In genomic region chr5:65762686-65763085, GRCm38 (mm10) we compare ENCODE assay signal across 8 mouse cellular contexts. TPM values are rescaled to one million over a fixed set of nuclear protein-coding genes. Genes with fewer than 3 reads are reported as not detected.
DNase-seq lines count a peak whose midpoint lies in the region; ATAC-seq and TF ChIP-seq lines count a peak whose summit lies in the region.

No protein-coding gene starts in this region.

- intact Hi-C loops in heart, postnatal 36 days (cut with DNase I): loop anchor here (1.0 to 10.0 kb wide), 5 partner anchors 38 to 270 kb away; partner anchors contain the start of genes Gm43552, Pds5a, Smim14 and Ube2k

- TF ChIP-seq POLR2A in MEL (IDR thresholded peaks at IDR 0.05; ENCODE audit: control insufficient read depth in 1 of 2, insufficient read depth in 1 of 2, low read depth in 1 of 2, low read length in 2 of 2, poor library complexity in 1 of 2): no peak

- peak overlapping the region; percentile 99 for H3K4me3 ChIP-seq in heart, postnatal 0 days (ENCODE audit: low read depth, low read length)
- peak overlapping the region; percentile 95 to 96 for H3K4me3 ChIP-seq in MEL (ENCODE audit: control insufficient read depth in 1 of 2, insufficient read depth in 1 of 2, low read depth in 2 of 2, low read length in 2 of 2)
- H3K4me3 ChIP-seq in forebrain, postnatal 0 days (ENCODE audit: low read depth, low read length): peak overlapping the region; percentile 78
- H3K4me3 ChIP-seq in midbrain, embryonic 10.5 days: peak overlapping the region; percentile 74

- 0 out of 2 replicates have a peak, but pooled peaks cover 4% of the 10 kb centered on the region for H3K4me1 ChIP-seq in heart, postnatal 0 days (ENCODE audit: control insufficient read depth, insufficient read depth)
- peaks cover 3 to 14% of the 10 kb centered on the region in 2 experiments; a peak in 3 of 4 replicates for H3K4me1 ChIP-seq in MEL (ENCODE audit: control insufficient read depth in 1 of 2, insufficient read depth in 2 of 2, low read length in 2 of 2)
- no peaks in the 10 kb centered on the region for H3K4me1 ChIP-seq in forebrain, postnatal 0 days (ENCODE audit: insufficient read depth)
- peaks cover 18% of the 10 kb centered on the region for H3K4me1 ChIP-seq in midbrain, embryonic 10.5 days

- H3K9ac ChIP-seq in heart, postnatal 0 days (replicated peaks; ENCODE audit: low read depth, low read length): peak overlapping the region; percentile 100
- H3K9ac ChIP-seq in MEL (ENCODE audit: control insufficient read depth, low read depth, low read length, poor library complexity, severe bottlenecking): peak overlapping the region; percentile 100
- peak overlapping the region; percentile 99 for H3K9ac ChIP-seq in forebrain, postnatal 0 days

- no peak for ATAC-seq in heart, postnatal 0 days (ENCODE audit: insufficient read depth, low read depth)
- ATAC-seq in forebrain, postnatal 0 days: no peak

- peak overlapping the region; percentile 77 for H3K4me2 ChIP-seq in heart, postnatal 0 days (ENCODE audit: low read depth, low read length)
- H3K4me2 ChIP-seq in forebrain, postnatal 0 days (ENCODE audit: low read depth): peak overlapping the region; percentile 80

- TF ChIP-seq RAD21 in MEL (IDR thresholded peaks at IDR 0.05; ENCODE audit: low read depth, low read length): no peak

- TF ChIP-seq EP300 in heart, postnatal 0 days (IDR thresholded peaks at IDR 0.05; ENCODE audit: low read depth): no peak
- TF ChIP-seq EP300 in MEL (IDR thresholded peaks at IDR 0.05; ENCODE audit: low read depth in 1 of 2, low read length in 2 of 2): no peak

- no peak for DNase-seq in heart, postnatal 0 days (ENCODE audit: low spot score)
- DNase-seq in heart, postnatal 36 days: no peak
- DNase-seq in MEL (ENCODE audit: low read depth, low spot score): peak; percentile 40
- DNase-seq in forebrain, postnatal 0 days: no peak
- no peak for DNase-seq in midbrain, embryonic 10.5 days (ENCODE audit: low spot score)
- no peak for DNase-seq in left cerebral cortex, adult 11 months (ENCODE audit: low spot score)
- DNase-seq in cerebellum, adult 18-20 months: no peak
- no peak for DNase-seq in kidney, adult 18-20 months

- peaks cover 20% of the 10 kb centered on the region for H3K79me2 ChIP-seq in MEL (ENCODE audit: control insufficient read depth, insufficient read depth, low read length, poor library complexity)

- peak overlapping the region; percentile 100 for H3K27ac ChIP-seq in heart, postnatal 0 days (ENCODE audit: low read depth)
- H3K27ac ChIP-seq in MEL (ENCODE audit: control insufficient read depth, low read depth, low read length): peak overlapping the region; percentile 84
- H3K27ac ChIP-seq in forebrain, postnatal 0 days (ENCODE audit: low read depth, low read length): peak overlapping the region; percentile 100
- H3K27ac ChIP-seq in midbrain, embryonic 10.5 days (replicated peaks): peak overlapping the region; percentile 99

- H3K9me3 ChIP-seq in heart, postnatal 0 days (replicated peaks; ENCODE audit: control insufficient read depth, low read length): no peaks in the 10 kb centered on the region
- no peaks in the 10 kb centered on the region for H3K9me3 ChIP-seq in MEL (replicated peaks; ENCODE audit: insufficient read depth, low read length)
- H3K9me3 ChIP-seq in forebrain, postnatal 0 days (ENCODE audit: low read length): no peaks in the 10 kb centered on the region
- no peaks in the 10 kb centered on the region for H3K9me3 ChIP-seq in midbrain, embryonic 10.5 days (replicated peaks)

- no peak for TF ChIP-seq CTCF in heart, postnatal 0 days (IDR thresholded peaks at IDR 0.05; ENCODE audit: low read depth)
- no peak for TF ChIP-seq CTCF in MEL (IDR thresholded peaks at IDR 0.05 in 2 of 3, conservative IDR thresholded peaks at IDR 0.05 in 1 of 3; ENCODE audit: control insufficient read depth in 1 of 3, insufficient read depth in 1 of 3, low read depth in 2 of 3, low read length in 3 of 3, poor library complexity in 1 of 3, severe bottlenecking in 1 of 3)
- no peak for TF ChIP-seq CTCF in forebrain, postnatal 0 days (IDR thresholded peaks at IDR 0.05; ENCODE audit: low read depth)

- 2% methylated on average over 3 of the region's 3 CpGs for WGBS in heart, postnatal 0 days
- 0% methylated on average over 3 of the region's 3 CpGs for WGBS in forebrain, postnatal 0 days
- 2% methylated on average over 3 of the region's 3 CpGs for WGBS in midbrain, embryonic 10.5 days

- 0 out of 2 replicates have a peak, but pooled peaks cover 4% of the 10 kb centered on the region for H3K36me3 ChIP-seq in heart, postnatal 0 days (replicated peaks; ENCODE audit: control insufficient read depth, insufficient read depth, low read length)
- peaks cover 0 to 15% of the 10 kb centered on the region in 2 experiments; a peak in 2 of 4 replicates for H3K36me3 ChIP-seq in MEL (ENCODE audit: control insufficient read depth in 1 of 2, insufficient read depth in 2 of 2, low read length in 2 of 2)
- H3K36me3 ChIP-seq in forebrain, postnatal 0 days (ENCODE audit: insufficient read depth): no peaks in the 10 kb centered on the region
- H3K36me3 ChIP-seq in midbrain, embryonic 10.5 days: peaks cover 5% of the 10 kb centered on the region

- H3K27me3 ChIP-seq in heart, postnatal 0 days (ENCODE audit: control insufficient read depth, insufficient read depth, low read length): no peaks in the 10 kb centered on the region
- no peaks in the 10 kb centered on the region for H3K27me3 ChIP-seq in MEL (ENCODE audit: control insufficient read depth in 1 of 2, insufficient read depth in 2 of 2, low read length in 2 of 2)
- no peaks in the 10 kb centered on the region for H3K27me3 ChIP-seq in forebrain, postnatal 0 days (ENCODE audit: insufficient read depth, low read length)
- H3K27me3 ChIP-seq in midbrain, embryonic 10.5 days (ENCODE audit: low read depth, poor library complexity, severe bottlenecking): no peaks in the 10 kb centered on the region

TF ChIP-seq in MEL, 35 proteins besides CTCF, POLR2A, EP300 and RAD21:
- TF ChIP-seq NELFE (IDR thresholded peaks at IDR 0.05; ENCODE audit: low read depth, low read length) (no peak), KAT2A (conservative IDR thresholded peaks at IDR 0.05; ENCODE audit: low read depth, low read length) (no peak), SIN3A (IDR thresholded peaks at IDR 0.05; ENCODE audit: low read length) (peak; percentile 17; the same call in 1 of the 2 replicates), HCFC1 (IDR thresholded peaks at IDR 0.05; ENCODE audit: low read depth, low read length) (no peak), ZNF384 (IDR thresholded peaks at IDR 0.05; ENCODE audit: low read depth, low read length) (0 out of 2 replicates have a peak, but pooled peaks have one; percentile 5)
TF ChIP-seq in MEL: peak in this region for 2.

RNA-seq across cellular contexts. Expression of gene N4bp2, which starts 0.6 kb away (rescaled TPM):
- total RNA-seq in heart, postnatal 0 days (2014; rRNA removed; ENCODE audit: low replicate concordance): 10.5 and 18.6 TPM in 2 replicates
- 6.0 and 8.0 TPM in 2 replicates for polyA plus RNA-seq in heart, postnatal 0 days (2015; fragmentation: Nextera tagmentation; extraction: Ambion mirVana)
- total RNA-seq in heart, postnatal 36 days (2021): 10 to 100 TPM; 13.5 to 14.6 TPM
- total RNA-seq in MEL (2012; rRNA removed): 10.1 and 11.4 TPM in 2 replicates
- 10 to 100 TPM; 12.9 to 50.6 TPM for polyA plus RNA-seq in MEL (2012; ENCODE audit: insufficient read depth in 1 of 2, insufficient read length in 2 of 2, low read depth in 1 of 2, low replicate concordance in 2 of 2, missing spikeins in 1 of 2)
- 27.4 and 37.7 TPM in 2 replicates for total RNA-seq in forebrain, postnatal 0 days (2014; rRNA removed)
- polyA plus RNA-seq in forebrain, postnatal 0 days (2015; fragmentation: Nextera tagmentation; extraction: Ambion mirVana): 5.5 and 8.6 TPM in 2 replicates
- polyA plus RNA-seq in midbrain, embryonic 10.5 days (2016; fragmentation: Nextera tagmentation; extraction: Ambion mirVana): 30.4 and 33.3 TPM in 2 replicates
